Mouse (Mus musculus) kidney, adult 10 weeks (tissue): Measurements from ENCODE around the gene Epha6. TPM values are rescaled to one million over a fixed set of nuclear protein-coding genes. Genes with fewer than 3 reads are reported as not detected.

Experiments
- polyA plus RNA-seq: library from polyadenylated mRNA; stranded (reverse); fragments of 350-450 nt; fragmentation: Illumina TruSeq; extraction: RNeasy Lipid Tissue Mini Kit (QIAGEN cat#74804); gene quantifications from one replicate; pipeline ENCODE4 v1.2.3, GENCODE M21; 2014; ENCODE audit warnings: low read depth, low replicate concordance

The Epha6 gene
- 0.24 TPM for polyA plus RNA-seq

GRCm38 (mm10) chr16:60605061-60605831 is at the start of gene Epha6:
Gene Epha6, minus strand, starts transcription at chr16:60605531.

GRCm38 (mm10) chr16:59639102-59639691 is 966.1 kb downstream of the Epha6 start, which contains the start of gene Arl6:
Gene Arl6, minus strand, starts transcription at chr16:59639391.

